Mouse (Mus musculus) midbrain, embryonic 13.5 days (tissue): ENCODE measurements at regions not wholly inside any gene's neighbourhood (a gene's known extent, or its start where the extent isn't known, plus 50 kb on each side); places are given as distances from the start of the nearest gene placed in this dataset.
A peak's percentile ranks its signal among the peaks of the same experiment; 100 is the strongest.

Source experiments
- ATAC-seq: fragments of 200-750 bp; cut with Nextera tagmentation; 2 replicates; pipeline ENCODE4 v1.8.0; 2017; ENCODE audit warnings: mild to moderate bottlenecking, moderate TSS enrichment, moderate library complexity
- H3K27ac ChIP-seq: fragments of 300-500 bp; sonication (generic); 2 replicates; pipeline ENCODE4 v1.5.1; 2015; ENCODE audit warnings: inconsistent platforms, mild to moderate bottlenecking, moderate library complexity
- H3K27me3 ChIP-seq: fragments of 300-500 bp; sonication (generic); 2 replicates; pipeline ENCODE4 v1.6.1; 2015; ENCODE audit warnings: mild to moderate bottlenecking, inconsistent platforms
- H3K36me3 ChIP-seq: fragments of 300-500 bp; sonication (generic); 2 replicates; pipeline ENCODE4 v1.6.1; 2015; ENCODE audit warnings: mild to moderate bottlenecking, inconsistent platforms
- H3K4me1 ChIP-seq: fragments of 300-500 bp; sonication (generic); replicated peaks from 2 replicates; pipeline ENCODE4 v1.6.1; 2015; ENCODE audit warnings: inconsistent platforms
- H3K4me2 ChIP-seq: fragments of 300-500 bp; sonication (generic); replicated peaks from 2 replicates; pipeline ENCODE4 v1.6.1; 2015; ENCODE audit warnings: moderate library complexity, mild to moderate bottlenecking, inconsistent platforms
- H3K4me3 ChIP-seq: fragments of 300-500 bp; sonication (generic); replicated peaks from 2 replicates; pipeline ENCODE4 v1.5.1; 2015; ENCODE audit warnings: mild to moderate bottlenecking, inconsistent platforms
- H3K9ac ChIP-seq: fragments of 300-500 bp; sonication (generic); replicated peaks from 2 replicates; pipeline ENCODE4 v1.6.1; 2015; ENCODE audit warnings: mild to moderate bottlenecking, inconsistent platforms
- H3K9me3 ChIP-seq: fragments of 300-500 bp; sonication (generic); 2 replicates; pipeline ENCODE4 v1.6.1; 2016; ENCODE audit warnings: mild to moderate bottlenecking, inconsistent platforms
- WGBS: fragments of 180-500 bp; shearing (Covaris S2); methylation state at CpG from one replicate; pipeline ENCODE4 v1.1.7; 2015; 5-methylcytosine and 5-hydroxymethylcytosine counted together

- Histone ChIP-seq H3K4me2 (no peak overlapping the region), H3K4me3 (no peak overlapping the region), H3K9me3 (no peaks in the 10 kb centered on the region), H3K4me1 (peaks cover 5% of the 10 kb centered on the region), H3K36me3 (no peaks in the 10 kb centered on the region), H3K27ac (peak overlapping the region; percentile 4; the same call in 1 of the 2 replicates), H3K27me3 (no peaks in the 10 kb centered on the region), H3K9ac (no peak overlapping the region)
- no peak for ATAC-seq
- WGBS, result 59% methylated on average over 4 of the region's 4 CpGs
Measured at GRCm38 (mm10) chr14:101332015-101332414, 131.9 kb upstream of the Prr30 start.

- Histone ChIP-seq H3K4me3 (no peak overlapping the region), H3K36me3 (no peaks in the 10 kb centered on the region), H3K4me2 (no peak overlapping the region), H3K9me3 (no peaks in the 10 kb centered on the region), H3K27ac (0 out of 2 replicates have a peak overlapping the region, but pooled peaks have one; percentile 21), H3K27me3 (no peaks in the 10 kb centered on the region), H3K9ac (no peak overlapping the region), H3K4me1 (peaks cover 15% of the 10 kb centered on the region)
- 46% methylated on average over 6 of the region's 6 CpGs for WGBS
- ATAC-seq, result peak; percentile 80
Measured at GRCm38 (mm10) chr14:101327421-101327820, 127.3 kb upstream of the Prr30 start.

- H3K27ac ChIP-seq, result peak overlapping the region; percentile 25; the same call in 1 of the 2 replicates
- ATAC-seq, result peak; percentile 49; the same call in 1 of the 2 replicates
- no peaks in the 10 kb centered on the region for H3K9me3 ChIP-seq
- WGBS, result 58% methylated on average over 12 of the region's 12 CpGs
- no peak overlapping the region for H3K9ac ChIP-seq
- H3K4me3 ChIP-seq, result no peak overlapping the region
- no peaks in the 10 kb centered on the region for H3K36me3 ChIP-seq
- no peaks in the 10 kb centered on the region for H3K27me3 ChIP-seq
- H3K4me1 ChIP-seq, result peaks cover 15% of the 10 kb centered on the region
- no peak overlapping the region for H3K4me2 ChIP-seq
Measured at GRCm38 (mm10) chr14:101326477-101326941, 126.4 kb upstream of the Prr30 start.

- Histone ChIP-seq H3K4me3 (no peak overlapping the region), H3K36me3 (no peaks in the 10 kb centered on the region), H3K4me1 (peaks cover 15% of the 10 kb centered on the region), H3K9me3 (no peaks in the 10 kb centered on the region), H3K9ac (no peak overlapping the region), H3K4me2 (no peak overlapping the region), H3K27ac (no peak overlapping the region), H3K27me3 (no peaks in the 10 kb centered on the region)
- WGBS, result 96% methylated on average over 6 of the region's 6 CpGs
- ATAC-seq, result no peak
Measured at GRCm38 (mm10) chr14:101323361-101323760, 123.2 kb upstream of the Prr30 start.

GRCm38 (mm10) chr14:101307920-101308319 is 107.8 kb upstream of the Prr30 start:
- no peak for ATAC-seq
- no peak overlapping the region for H3K4me2 ChIP-seq
- H3K27ac ChIP-seq, result no peak overlapping the region
- no peaks in the 10 kb centered on the region for H3K4me1 ChIP-seq
- no peaks in the 10 kb centered on the region for H3K27me3 ChIP-seq
- H3K36me3 ChIP-seq, result no peaks in the 10 kb centered on the region
- H3K9ac ChIP-seq, result no peak overlapping the region
- no peak overlapping the region for H3K4me3 ChIP-seq
- H3K9me3 ChIP-seq, result no peaks in the 10 kb centered on the region

GRCm38 (mm10) chr14:101304487-101305032 is 104.4 kb upstream of the Prr30 start:
- ATAC-seq, result no peak
- 72% methylated on average over 4 of the region's 4 CpGs for WGBS
- H3K27me3 ChIP-seq, result no peaks in the 10 kb centered on the region
- no peaks in the 10 kb centered on the region for H3K9me3 ChIP-seq
- no peaks in the 10 kb centered on the region for H3K36me3 ChIP-seq
- no peak overlapping the region for H3K4me2 ChIP-seq
- H3K27ac ChIP-seq, result no peak overlapping the region
- no peak overlapping the region for H3K9ac ChIP-seq
- H3K4me3 ChIP-seq, result no peak overlapping the region
- no peaks in the 10 kb centered on the region for H3K4me1 ChIP-seq

- Histone ChIP-seq H3K27me3 (no peaks in the 10 kb centered on the region), H3K4me2 (no peak overlapping the region), H3K4me1 (no peaks in the 10 kb centered on the region), H3K36me3 (no peaks in the 10 kb centered on the region), H3K9me3 (no peaks in the 10 kb centered on the region), H3K9ac (no peak overlapping the region), H3K4me3 (no peak overlapping the region), H3K27ac (no peak overlapping the region)
- ATAC-seq, result no peak
- 94% methylated on average over 3 of the region's 3 CpGs for WGBS
Measured at GRCm38 (mm10) chr14:101297841-101298240, 97.7 kb upstream of the Prr30 start.

- no peak overlapping the region for H3K4me3 ChIP-seq
- no peaks in the 10 kb centered on the region for H3K36me3 ChIP-seq
- no peak overlapping the region for H3K27ac ChIP-seq
- 34% methylated on average over 7 of the region's 7 CpGs for WGBS
- H3K9ac ChIP-seq, result no peak overlapping the region
- no peaks in the 10 kb centered on the region for H3K27me3 ChIP-seq
- no peak overlapping the region for H3K4me2 ChIP-seq
- ATAC-seq, result peak; percentile 43; the same call in 1 of the 2 replicates
- H3K9me3 ChIP-seq, result no peaks in the 10 kb centered on the region
- no peaks in the 10 kb centered on the region for H3K4me1 ChIP-seq
Measured at GRCm38 (mm10) chr14:101294693-101295092, 94.6 kb upstream of the Prr30 start.

GRCm38 (mm10) chr14:101287755-101288154 is 87.6 kb upstream of the Prr30 start:
- no peaks in the 10 kb centered on the region for H3K9me3 ChIP-seq
- H3K4me1 ChIP-seq, result no peaks in the 10 kb centered on the region
- 92% methylated on average over 4 of the region's 4 CpGs for WGBS
- no peak overlapping the region for H3K9ac ChIP-seq
- no peak for ATAC-seq
- H3K4me2 ChIP-seq, result no peak overlapping the region
- no peaks in the 10 kb centered on the region for H3K36me3 ChIP-seq
- no peak overlapping the region for H3K27ac ChIP-seq
- H3K4me3 ChIP-seq, result no peak overlapping the region
- no peaks in the 10 kb centered on the region for H3K27me3 ChIP-seq

- H3K4me1 ChIP-seq, result peaks cover 4% of the 10 kb centered on the region; the same call in 1 of the 2 replicates
- H3K36me3 ChIP-seq, result no peaks in the 10 kb centered on the region
- no peak overlapping the region for H3K4me3 ChIP-seq
- no peak overlapping the region for H3K27ac ChIP-seq
- WGBS, result 66% methylated on average over 4 of the region's 4 CpGs
- H3K9me3 ChIP-seq, result no peaks in the 10 kb centered on the region
- H3K4me2 ChIP-seq, result no peak overlapping the region
- no peak overlapping the region for H3K9ac ChIP-seq
- peak; percentile 82 for ATAC-seq
- no peaks in the 10 kb centered on the region for H3K27me3 ChIP-seq
Measured at GRCm38 (mm10) chr14:101269048-101269789, 69.1 kb upstream of the Prr30 start.

- H3K9ac ChIP-seq, result no peak overlapping the region
- H3K27ac ChIP-seq, result no peak overlapping the region
- no peaks in the 10 kb centered on the region for H3K36me3 ChIP-seq
- no peak overlapping the region for H3K4me2 ChIP-seq
- 88% methylated on average over 2 of the region's 2 CpGs for WGBS
- no peak for ATAC-seq
- no peak overlapping the region for H3K4me3 ChIP-seq
- peaks cover 4% of the 10 kb centered on the region; the same call in 1 of the 2 replicates for H3K4me1 ChIP-seq
- H3K27me3 ChIP-seq, result no peaks in the 10 kb centered on the region
- no peaks in the 10 kb centered on the region for H3K9me3 ChIP-seq
Measured at GRCm38 (mm10) chr14:101267536-101267935, 67.4 kb upstream of the Prr30 start.
